ENCODE assay signal across 18 mouse cellular contexts in genomic region chrX:162098364-162098763, GRCm38 (mm10).
DNase-seq lines count a peak whose midpoint lies in the region; ATAC-seq and TF ChIP-seq lines count a peak whose summit lies in the region.
"Had no signal": no experiment of that assay in that cellular context is flagged by ENCODE, and none has a peak within 500 bp of the region (broad histone marks: within the 10 kb centered on the region; RNA-seq: fewer than 3 reads in every experiment).

No protein-coding gene starts in this region.

- no peak overlapping the region for H3K4me2 ChIP-seq in heart, postnatal 0 days (ENCODE audit: low read depth, low read length)
- H3K4me2 ChIP-seq in kidney, embryonic 16.5 days (replicated peaks; ENCODE audit: low read depth, low read length): no peak overlapping the region
- H3K4me2 ChIP-seq: forebrain, embryonic 12.5 days; heart, embryonic 11.5 days; hindbrain, embryonic 15.5 days had no signal

- peak; percentile 7 for DNase-seq in heart, postnatal 0 days (ENCODE audit: low spot score)
- no peak for DNase-seq in heart, postnatal 4 days
- peak; percentile 22 for DNase-seq in kidney, postnatal 10 days
- DNase-seq in kidney, postnatal 25 days: peak; percentile 26 to 40
- peak; percentile 34 for DNase-seq in lung, postnatal 14 days
- no peak for DNase-seq in gastrocnemius, postnatal 10 days
- no peak for DNase-seq in thymus, postnatal 36 days
- DNase-seq: adrenal gland, postnatal 25 days; cerebellum, adult 18-20 months; cerebellum, postnatal 36 days; liver; right cerebral cortex, postnatal 25 days; thymus, adult 18-20 months had no signal

- no peaks in the 10 kb centered on the region for H3K4me1 ChIP-seq in heart, postnatal 0 days (ENCODE audit: control insufficient read depth, insufficient read depth)
- 0 out of 2 replicates have a peak, but pooled peaks cover 4% of the 10 kb centered on the region for H3K4me1 ChIP-seq in kidney, embryonic 16.5 days (ENCODE audit: insufficient read depth, low read length)
- H3K4me1 ChIP-seq: forebrain, embryonic 12.5 days; hindbrain, embryonic 15.5 days had no signal

- H3K27ac ChIP-seq in heart, postnatal 0 days (ENCODE audit: low read depth): no peak overlapping the region
- no peak overlapping the region for H3K27ac ChIP-seq in kidney, embryonic 16.5 days (ENCODE audit: low read length)
- H3K27ac ChIP-seq: forebrain, embryonic 12.5 days; hindbrain, embryonic 15.5 days had no signal

- H3K9me3 ChIP-seq in heart, postnatal 0 days (replicated peaks; ENCODE audit: control insufficient read depth, low read length): no peaks in the 10 kb centered on the region
- H3K9me3 ChIP-seq in kidney, embryonic 16.5 days (ENCODE audit: low read length): no peaks in the 10 kb centered on the region
- H3K9me3 ChIP-seq: forebrain, embryonic 12.5 days; hindbrain, embryonic 15.5 days had no signal

- no peak overlapping the region for H3K4me3 ChIP-seq in heart, postnatal 0 days (ENCODE audit: low read depth, low read length)
- no peak overlapping the region for H3K4me3 ChIP-seq in kidney, embryonic 16.5 days (ENCODE audit: low read length)
- H3K4me3 ChIP-seq: forebrain, embryonic 12.5 days; hindbrain, embryonic 15.5 days had no signal

- 13% methylated on average over 4 of the region's 4 CpGs for WGBS in heart, postnatal 0 days
- WGBS in kidney, embryonic 16.5 days: 48% methylated on average over 4 of the region's 4 CpGs

- no peak for TF ChIP-seq CTCF in heart, postnatal 0 days (IDR thresholded peaks at IDR 0.05; ENCODE audit: low read depth)

- TF ChIP-seq EP300 in heart, postnatal 0 days (IDR thresholded peaks at IDR 0.05; ENCODE audit: low read depth): no peak

- H3K27me3 ChIP-seq in heart, postnatal 0 days (ENCODE audit: control insufficient read depth, insufficient read depth, low read length): no peaks in the 10 kb centered on the region
- H3K27me3 ChIP-seq in kidney, embryonic 16.5 days (ENCODE audit: insufficient read depth, low read length): peaks cover 10% of the 10 kb centered on the region; the same call in 1 of the 2 replicates

- ATAC-seq in heart, postnatal 0 days (ENCODE audit: insufficient read depth, low read depth): no peak
- no peak for ATAC-seq in kidney, embryonic 16.5 days (ENCODE audit: low FRiP score, low TSS enrichment)
- ATAC-seq: intestine, embryonic 16.5 days had no signal

- H3K9ac ChIP-seq in heart, postnatal 0 days (replicated peaks; ENCODE audit: low read depth, low read length): no peak overlapping the region
- H3K9ac ChIP-seq in kidney, embryonic 16.5 days (replicated peaks; ENCODE audit: low read length): no peak overlapping the region
- H3K9ac ChIP-seq: forebrain, embryonic 12.5 days; hindbrain, embryonic 15.5 days had no signal

- H3K36me3 ChIP-seq in heart, postnatal 0 days (replicated peaks; ENCODE audit: control insufficient read depth, insufficient read depth, low read length): no peaks in the 10 kb centered on the region
- H3K36me3 ChIP-seq in kidney, embryonic 16.5 days (ENCODE audit: insufficient read depth, low read length): no peaks in the 10 kb centered on the region
- H3K36me3 ChIP-seq: forebrain, embryonic 12.5 days; hindbrain, embryonic 15.5 days had no signal

Comparison
In these comparisons a context has a peak if more than half of its experiments do, and no peak if none do; other contexts are left out.
1. DNase-seq: peak in heart, postnatal 0 days (single experiment), kidney, postnatal 10 days (single experiment), kidney, postnatal 25 days (2 of 2) and lung, postnatal 14 days (single experiment); none in heart, postnatal 4 days (single experiment), gastrocnemius, postnatal 10 days (single experiment) and thymus, postnatal 36 days (0 of 2).